Mouse (Mus musculus) layer of hippocampus, adult 11-12 months (tissue): ENCODE measurements at regions not wholly inside any gene's neighbourhood (a gene's known extent, or its start where the extent isn't known, plus 50 kb on each side); places are given as distances from the start of the nearest gene placed in this dataset.

ENCODE experiments used
- DNase-seq: peaks from one replicate; pipeline ENCODE4 v3.0.0; 2022; ENCODE audit warnings: low spot score

- DNase-seq: no peak
Measured at GRCm38 (mm10) chr6:67186537-67187274, 51.3 kb upstream of the Serbp1 start.

GRCm38 (mm10) chr6:67184662-67185061 lies 53.3 kb upstream of the Serbp1 start:
- no peak for DNase-seq

- no peak for DNase-seq
Measured at GRCm38 (mm10) chr6:67183481-67184215, 54.3 kb upstream of the Serbp1 start.

- DNase-seq: no peak
Measured at GRCm38 (mm10) chr6:67182453-67182852, 55.5 kb upstream of the Serbp1 start.

- no peak for DNase-seq
Measured at GRCm38 (mm10) chr6:67181459-67181858, 56.5 kb upstream of the Serbp1 start.

GRCm38 (mm10) chr6:67179416-67179815 lies 58.6 kb upstream of the Serbp1 start:
- no peak for DNase-seq

- DNase-seq: no peak
Measured at GRCm38 (mm10) chr6:67178531-67178930, 59.4 kb upstream of the Serbp1 start.

- DNase-seq: no peak
Measured at GRCm38 (mm10) chr6:67178101-67178500, 59.9 kb upstream of the Serbp1 start.

GRCm38 (mm10) chr6:67170674-67170946 lies 67.4 kb upstream of the Serbp1 start:
- DNase-seq: no peak

GRCm38 (mm10) chr6:67169873-67170673 lies 67.9 kb upstream of the Serbp1 start:
- peak; percentile 31 for DNase-seq

GRCm38 (mm10) chr6:67168803-67169202 lies 69.2 kb upstream of the Serbp1 start:
- DNase-seq: no peak

GRCm38 (mm10) chr6:67168031-67168777 lies 69.8 kb upstream of the Serbp1 start:
- peak; percentile 46 for DNase-seq

- no peak for DNase-seq
Measured at GRCm38 (mm10) chr6:67165091-67165490, 72.9 kb upstream of the Serbp1 start.

- DNase-seq: no peak
Measured at GRCm38 (mm10) chr6:67163947-67164346, 74.0 kb upstream of the Serbp1 start.

- no peak for DNase-seq
Measured at GRCm38 (mm10) chr6:67162814-67163213, 75.2 kb upstream of the Serbp1 start.

- DNase-seq: no peak
Measured at GRCm38 (mm10) chr6:67161610-67162009, 76.4 kb upstream of the Serbp1 start.

GRCm38 (mm10) chr6:67160564-67160963 lies 77.4 kb upstream of the Serbp1 start:
- DNase-seq: no peak

- DNase-seq: no peak
Measured at GRCm38 (mm10) chr6:67159726-67160523, 78.1 kb upstream of the Serbp1 start.

GRCm38 (mm10) chr6:67159224-67159623 lies 78.8 kb upstream of the Serbp1 start:
- DNase-seq: no peak

- DNase-seq: peak; percentile 90
Measured at GRCm38 (mm10) chr6:67158765-67159164, 79.2 kb upstream of the Serbp1 start.

- no peak for DNase-seq
Measured at GRCm38 (mm10) chr6:67152845-67153468, 85.0 kb upstream of the Serbp1 start.
